Mouse (Mus musculus): ENCODE measurements around the gene Ces3a. TPM values are rescaled to one million over a fixed set of nuclear protein-coding genes. Genes with fewer than 3 reads are reported as not detected.

The Ces3a gene
- polyA plus RNA-seq (2012; rRNA removed), result 30.4 and 58.8 TPM in 2 replicates

DNA sequence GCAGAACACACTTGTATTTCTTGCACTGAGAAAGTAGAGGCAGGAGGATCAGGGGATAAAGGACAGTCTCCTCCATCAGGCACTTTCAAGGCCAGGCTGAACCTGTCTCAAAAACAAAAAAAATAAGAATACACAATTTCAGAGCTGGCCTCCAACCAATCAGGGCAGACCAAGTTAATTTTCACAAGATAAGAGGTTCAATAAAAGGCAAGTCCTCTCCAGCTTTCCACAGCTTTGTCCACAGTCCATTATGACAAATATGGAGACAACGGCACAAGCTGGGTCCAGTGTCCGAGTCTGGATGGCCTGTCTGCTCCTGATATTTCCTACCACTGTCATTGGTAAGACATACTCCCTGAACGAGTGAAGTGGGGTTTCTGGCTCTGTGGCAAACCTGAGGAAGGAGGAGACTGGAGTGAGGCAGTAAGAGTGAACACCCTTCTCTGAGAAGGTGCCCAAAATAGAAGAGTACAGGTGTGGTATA lies at the start of gene Ces3a:
Gene Ces3a (plus strand): TSS at position 231 of the 484 bp plus-strand sequence.

GRCm38 (mm10) chr8:105000586-105000985 lies 47.8 kb upstream of the Ces3a start, which contains the start of gene Ces2h:
Ces2h (plus strand) TSS chr8:105000853.

DNA sequence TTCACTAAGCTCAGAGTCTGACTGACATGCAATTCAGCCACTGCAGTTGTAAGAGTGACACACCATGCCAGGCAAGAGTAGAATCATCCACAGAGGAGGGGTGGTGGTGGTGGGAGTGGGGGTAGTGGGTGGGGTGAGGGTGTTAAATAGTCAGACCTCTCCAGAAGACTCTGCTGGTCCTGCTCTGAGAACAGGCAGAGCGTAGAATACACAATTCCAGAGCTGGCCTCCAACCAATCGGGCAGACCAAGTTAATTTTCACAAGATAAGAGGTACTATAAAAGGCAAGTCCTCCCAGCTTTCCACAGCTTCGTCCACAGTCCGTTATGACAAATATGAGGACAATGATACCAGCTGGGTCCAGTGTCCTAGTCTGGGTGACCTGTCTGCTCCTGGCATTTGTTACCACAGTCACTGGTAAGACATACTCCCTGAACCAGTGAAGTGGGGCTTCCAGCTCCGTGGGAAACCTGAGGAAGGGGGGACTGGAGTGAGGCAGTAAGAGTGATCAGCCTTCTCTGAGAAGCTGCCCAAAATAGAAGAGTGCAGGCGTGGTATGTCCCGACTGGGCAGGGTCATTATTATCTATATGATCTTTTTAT lies 35.1 kb downstream of the Ces3a start, which contains the start of gene Ces3b:
Gene Ces3b (plus strand): TSS at position 305 of the 602 bp plus-strand sequence.

Other genes with a start within 250 kb of the Ces3a start
- 0.57 and 0.66 TPM in 2 replicates for gene Ces2b, start 217.0 kb upstream of the Ces3a start, polyA plus RNA-seq (2012; rRNA removed)
- gene Ces2c, start 201.5 kb upstream of the Ces3a start, polyA plus RNA-seq (2012; rRNA removed), result 1.4 and 1.5 TPM in 2 replicates
- gene Ces2e, start 122.3 kb upstream of the Ces3a start, polyA plus RNA-seq (2012; rRNA removed), result 12.9 and 19.2 TPM in 2 replicates
- gene Ces2f, start 101.2 kb upstream of the Ces3a start, polyA plus RNA-seq (2012; rRNA removed), result 0.02 and 0.03 TPM in 2 replicates
- gene Ces2g, start 86.9 kb upstream of the Ces3a start, polyA plus RNA-seq (2012; rRNA removed), result 17.7 TPM in 2 replicates
- 0.06 and 0.07 TPM in 2 replicates for gene Ces2h, start 47.7 kb upstream of the Ces3a start, polyA plus RNA-seq (2012; rRNA removed)
- gene Ces3b, start 35.2 kb downstream of the Ces3a start, polyA plus RNA-seq (2012; rRNA removed), result 0.06 and 0.16 TPM in 2 replicates
- 0.14 and 0.16 TPM in 2 replicates for gene Ces4a, start 83.2 kb downstream of the Ces3a start, polyA plus RNA-seq (2012; rRNA removed)
- 7.7 and 8.9 TPM in 2 replicates for gene Cbfb, start 122.1 kb downstream of the Ces3a start, polyA plus RNA-seq (2012; rRNA removed)
- 24.2 and 26.1 TPM in 2 replicates for gene D230025D16Rik, start 176.5 kb downstream of the Ces3a start, polyA plus RNA-seq (2012; rRNA removed)
- gene B3gnt9, start 206.6 kb downstream of the Ces3a start, polyA plus RNA-seq (2012; rRNA removed), result 2.0 TPM in 2 replicates
- gene Tradd, start 216.0 kb downstream of the Ces3a start, polyA plus RNA-seq (2012; rRNA removed), result 7.9 and 8.0 TPM in 2 replicates
- 1.6 and 1.8 TPM in 2 replicates for gene Fbxl8, start 216.0 kb downstream of the Ces3a start, polyA plus RNA-seq (2012; rRNA removed)
- 0.08 and 0.17 TPM in 2 replicates for gene Hsf4, start 221.2 kb downstream of the Ces3a start, polyA plus RNA-seq (2012; rRNA removed)
- 0.02 TPM in 2 replicates for gene Nol3, start 227.5 kb downstream of the Ces3a start, polyA plus RNA-seq (2012; rRNA removed)
- 1.1 and 1.5 TPM in 2 replicates for gene 4931428F04Rik, start 241.3 kb downstream of the Ces3a start, polyA plus RNA-seq (2012; rRNA removed)
- gene Exoc3l, start 247.5 kb downstream of the Ces3a start, polyA plus RNA-seq (2012; rRNA removed), result 7.6 and 9.2 TPM in 2 replicates
- gene E2f4, start 249.1 kb downstream of the Ces3a start, polyA plus RNA-seq (2012; rRNA removed), result 121 and 133 TPM in 2 replicates